Mouse (Mus musculus) gastrocnemius, postnatal 4 days (tissue): ENCODE results near the gene Immp2l. TPM values are rescaled to one million over a fixed set of nuclear protein-coding genes. Genes with fewer than 3 reads are reported as not detected.

Experiments used
- DNase-seq, 2 experiments: peaks; one replicate each; pipeline ENCODE4 v3.0.0; 2021 to 2022; ENCODE audit warnings: low spot score in 2 of 2, mixed read lengths in 2 of 2
- total RNA-seq, 2 experiments: library from RNA; stranded (reverse); gene quantifications; 2 replicates each; pipeline ENCODE4 v1.2.3; 2021

The Immp2l gene
- total RNA-seq, 2 experiments from 2014 or later: 8.1 to 11.5 TPM

GRCm38 (mm10) chr12:41510588-41510987 is 486.7 kb downstream of the Immp2l start:
- no peak for DNase-seq

GRCm38 (mm10) chr12:41518897-41519296 is 495.0 kb downstream of the Immp2l start:
- no peak for DNase-seq

DNA sequence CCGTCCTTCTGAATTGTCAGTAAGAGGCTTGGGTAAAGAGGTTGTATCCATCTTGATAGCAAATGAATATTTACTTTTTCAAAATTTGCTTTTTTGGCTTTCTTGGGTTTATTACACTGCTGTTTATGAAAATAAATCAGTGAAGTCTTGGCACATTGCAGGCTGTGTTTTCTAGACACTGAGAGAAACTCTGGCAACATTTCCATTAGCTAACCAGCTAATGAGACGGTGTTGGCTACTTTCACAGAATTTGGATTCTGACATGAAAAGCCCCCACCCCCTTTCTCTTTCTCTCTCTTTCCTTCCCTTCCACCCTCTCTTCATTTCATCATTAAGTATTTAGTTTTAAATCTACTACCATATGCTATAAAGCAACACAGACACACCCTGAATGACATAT is 496.4 kb downstream of the Immp2l start:
- DNase-seq: no peak

GRCm38 (mm10) chr12:41521671-41522070 is 497.8 kb downstream of the Immp2l start:
- no peak for DNase-seq

DNA sequence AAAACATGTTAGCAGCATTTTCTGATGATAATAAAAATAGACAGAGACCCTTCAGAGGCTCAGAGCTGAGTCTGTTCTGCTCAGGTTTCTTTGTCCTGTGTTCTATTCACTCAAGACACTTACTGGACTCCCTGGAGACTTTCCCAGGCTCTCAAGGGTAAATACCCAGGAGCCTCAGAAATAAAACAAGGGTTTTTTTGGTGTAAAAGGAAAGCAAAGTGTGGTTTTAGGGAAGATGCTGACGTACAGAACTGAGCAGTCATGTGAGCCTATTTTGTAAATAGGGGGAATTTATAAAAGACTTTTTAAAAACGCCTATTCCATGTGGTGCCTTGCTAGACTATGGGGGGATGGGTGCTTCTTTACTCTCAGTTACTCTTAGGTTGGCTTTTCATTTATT is 502.8 kb downstream of the Immp2l start:
- no peak for DNase-seq

GRCm38 (mm10) chr12:41528410-41528809 is 504.5 kb downstream of the Immp2l start:
- peak in 1 of 2 experiments; percentile 8 for DNase-seq

DNA sequence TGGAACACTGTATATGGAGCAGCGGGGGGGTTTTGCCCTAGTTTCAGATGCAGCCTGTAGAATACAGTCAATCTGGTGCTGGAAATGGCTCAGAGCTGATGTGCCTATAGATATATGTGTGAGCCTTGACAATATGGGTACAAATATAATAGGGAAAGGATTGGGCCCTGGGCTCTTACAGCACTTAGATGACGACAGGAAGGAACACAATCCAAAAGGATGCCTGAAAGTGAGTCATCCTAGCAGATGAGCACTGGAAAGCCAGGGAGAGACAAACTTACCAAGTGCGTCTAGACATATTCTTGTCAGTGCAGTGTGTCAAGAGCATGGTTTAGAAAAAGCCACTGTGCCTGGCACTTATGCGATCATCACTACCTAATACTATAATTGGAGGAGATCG is 516.1 kb downstream of the Immp2l start:
- no peak for DNase-seq

DNA sequence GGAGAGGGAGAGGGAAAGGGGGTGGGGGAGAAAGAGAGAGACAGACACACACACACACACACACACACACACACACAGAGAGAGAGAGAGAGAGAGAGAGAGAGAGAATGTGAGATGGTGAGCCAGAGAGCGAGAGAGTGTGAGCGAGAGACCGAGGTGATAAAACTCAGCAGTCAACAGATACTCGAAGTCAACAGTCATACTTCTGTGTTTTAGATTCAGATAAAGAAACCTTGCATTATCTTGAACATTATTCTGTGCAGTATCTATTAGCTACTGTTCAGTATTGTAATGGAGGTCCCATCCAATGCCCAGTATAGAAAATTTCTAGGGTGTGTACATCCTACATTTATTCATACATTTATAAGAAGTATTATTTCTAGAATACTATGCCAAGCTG is 527.7 kb downstream of the Immp2l start:
- no peak for DNase-seq

- DNase-seq: no peak
These were observed 533.9 kb downstream of the Immp2l start for GRCm38 (mm10) chr12:41557832-41558231.

DNA sequence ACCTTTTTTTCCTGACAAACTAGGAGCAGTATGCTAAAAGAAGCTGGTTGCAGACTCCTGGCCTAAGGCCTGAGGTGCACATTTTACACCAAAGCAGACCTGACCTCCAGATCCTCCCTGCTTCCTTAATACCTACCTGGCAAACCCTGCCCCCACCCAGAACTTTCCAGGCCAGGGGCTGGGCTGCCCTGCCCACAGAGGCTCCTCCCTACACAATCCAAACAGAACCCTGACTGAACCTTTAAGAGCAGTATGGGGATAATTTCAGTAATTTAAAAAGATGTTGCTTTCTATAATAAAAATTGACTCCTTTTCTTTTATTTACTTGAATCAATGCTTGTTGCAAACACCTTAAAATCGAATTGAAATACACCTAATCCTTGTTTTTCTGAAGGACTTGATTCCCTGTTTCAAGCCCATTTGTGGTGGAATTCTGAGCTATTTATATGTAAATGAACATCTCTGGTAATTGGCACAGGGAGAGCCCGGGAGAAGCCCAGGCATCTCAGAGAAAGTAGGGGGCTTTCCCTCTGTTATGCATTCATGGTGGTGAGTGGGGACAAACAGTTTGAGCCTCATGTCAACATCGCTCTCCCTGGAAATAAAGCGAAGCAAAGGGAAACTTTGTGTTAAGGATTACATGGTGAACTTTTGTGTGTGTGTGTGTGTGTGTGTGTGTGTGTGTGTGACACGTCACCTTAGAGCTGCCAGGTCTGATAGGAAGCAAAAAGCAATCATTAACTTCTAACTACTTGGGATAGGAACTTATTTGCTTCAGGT is 535.3 kb downstream of the Immp2l start:
- DNase-seq: no peak

DNA sequence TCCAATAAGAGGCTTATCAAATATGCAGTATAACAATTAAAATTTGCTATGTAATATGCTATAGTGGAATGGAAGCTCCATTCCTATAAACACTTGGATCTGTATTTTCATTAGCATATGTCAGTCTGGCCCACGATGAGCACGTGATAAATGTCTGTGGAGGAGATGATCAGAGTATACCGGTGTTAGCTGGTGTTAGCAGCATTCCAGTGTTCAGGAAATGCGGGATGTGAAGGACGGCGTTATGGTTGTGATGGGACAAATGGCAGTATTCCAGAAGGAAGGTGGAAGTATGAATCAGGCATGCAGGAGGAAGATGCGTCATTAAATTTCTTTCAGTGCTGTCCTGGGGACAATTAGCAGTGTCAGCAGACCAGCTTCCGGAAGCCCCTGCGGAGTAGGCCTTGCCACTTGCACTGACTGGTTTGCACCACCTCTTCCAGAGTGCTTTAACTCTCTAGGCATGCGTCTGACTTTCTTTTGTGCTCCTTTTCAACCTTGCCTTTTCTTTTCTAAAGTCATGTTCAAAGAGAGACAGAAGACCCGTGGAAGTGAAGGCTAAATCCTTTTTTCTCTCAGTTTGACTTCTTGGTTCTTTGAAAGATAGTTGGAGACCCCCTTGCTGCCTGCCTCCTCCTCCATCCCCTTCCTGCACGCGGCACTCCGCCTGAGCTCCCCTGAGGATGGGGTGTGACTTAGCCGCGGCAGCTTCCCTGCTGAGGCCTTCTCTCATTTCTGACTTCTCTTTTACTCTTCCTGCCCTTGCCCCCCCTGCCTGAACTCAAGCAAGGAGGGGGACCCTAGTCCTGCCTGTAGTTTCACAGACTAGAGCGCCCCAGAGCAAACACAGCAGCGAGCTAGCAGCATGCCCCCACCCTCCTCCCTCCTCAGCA is 541.9 kb downstream of the Immp2l start:
- no peak for DNase-seq

DNA sequence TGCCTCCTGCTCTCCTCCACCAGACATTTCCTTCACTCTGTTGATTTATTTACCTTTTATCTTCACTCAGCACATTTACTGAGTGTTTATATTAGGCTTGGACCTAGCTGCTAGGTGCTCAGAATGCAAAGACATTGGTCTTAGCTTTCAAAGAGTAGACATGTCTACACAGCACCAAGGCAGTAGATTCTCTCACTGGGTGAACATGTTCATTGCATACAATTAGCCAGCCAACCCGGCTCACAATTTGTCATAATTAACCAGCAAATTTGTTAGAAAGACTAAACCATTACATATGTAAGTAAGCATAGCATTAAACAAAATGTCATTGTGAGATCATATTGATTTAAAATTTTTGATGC is 542.5 kb downstream of the Immp2l start:
- DNase-seq: no peak

DNA sequence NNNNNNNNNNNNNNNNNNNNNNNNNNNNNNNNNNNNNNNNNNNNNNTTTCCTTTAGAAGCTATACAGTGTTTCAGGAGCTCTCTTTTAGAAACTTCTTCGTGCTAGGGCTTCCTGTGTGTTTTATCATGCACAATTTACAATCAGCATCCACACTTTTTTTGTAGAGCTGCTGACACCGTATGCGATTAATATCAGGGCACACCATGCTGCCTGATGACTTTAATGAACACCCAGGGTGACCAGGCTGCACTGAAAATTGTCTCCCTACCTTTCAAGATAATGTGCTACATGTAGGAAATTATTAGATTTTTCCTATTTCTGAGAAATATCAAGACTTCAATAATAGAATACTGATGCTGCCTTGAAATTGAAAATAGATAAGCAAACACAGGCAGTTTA is 549.9 kb downstream of the Immp2l start:
- DNase-seq: no peak

GRCm38 (mm10) chr12:41575221-41575620 is 551.3 kb downstream of the Immp2l start:
- DNase-seq: no peak

GRCm38 (mm10) chr12:41593401-41593800 is 569.5 kb downstream of the Immp2l start:
- DNase-seq: no peak

- no peak for DNase-seq
These were observed 570.1 kb downstream of the Immp2l start for GRCm38 (mm10) chr12:41594037-41594436.

GRCm38 (mm10) chr12:41615271-41615670 is 591.4 kb downstream of the Immp2l start:
- DNase-seq: no peak

- DNase-seq: no peak
These were observed 597.5 kb downstream of the Immp2l start for GRCm38 (mm10) chr12:41621341-41621740.

GRCm38 (mm10) chr12:41643262-41643661 is 619.4 kb downstream of the Immp2l start:
- DNase-seq: no peak

GRCm38 (mm10) chr12:41644802-41645551 is 621.1 kb downstream of the Immp2l start:
- DNase-seq: no peak

DNA sequence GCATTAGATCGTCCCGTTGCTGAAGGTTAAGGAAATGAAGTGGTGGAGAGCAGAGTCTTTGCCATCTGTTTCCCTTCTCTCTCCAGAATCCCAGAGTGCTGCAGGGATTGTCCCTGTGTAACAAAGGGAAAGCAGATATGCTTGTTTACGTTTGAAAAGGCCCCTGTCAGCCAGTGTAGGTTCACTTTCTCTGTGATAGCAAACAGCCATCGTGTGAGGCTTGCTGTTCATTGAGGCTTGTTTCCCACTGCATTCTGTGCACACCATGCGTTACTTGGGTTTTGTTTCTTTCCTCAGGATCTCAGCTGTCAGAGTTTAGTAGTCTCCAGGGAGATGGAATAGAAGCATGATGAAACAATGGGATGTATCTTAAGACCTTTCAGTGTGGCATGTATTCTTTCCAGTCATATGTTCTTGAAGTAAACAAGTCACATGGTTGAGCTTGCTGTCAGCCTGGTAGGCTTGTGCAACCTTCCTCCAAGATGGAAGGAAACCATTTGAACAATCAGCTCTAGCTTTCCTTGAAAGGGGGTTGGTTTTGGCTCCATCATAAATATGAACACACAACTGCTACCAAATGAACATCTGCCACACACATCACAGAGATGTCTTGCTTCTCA is 623.2 kb downstream of the Immp2l start:
- DNase-seq: no peak
